Mouse (Mus musculus) neutrophil, adult 83 days (primary cell): ENCODE results near the gene Col9a1. TPM values are rescaled to one million over a fixed set of nuclear protein-coding genes. Genes with fewer than 3 reads are reported as not detected.

Source experiments
- total RNA-seq, 2 experiments: library from RNA; stranded (reverse); gene quantifications; one replicate each; pipeline ENCODE4 v1.2.4; 2023

Gene Col9a1
- not detected for total RNA-seq

GRCm38 (mm10) chr1:24177224-24177851, at the start of gene Col9a1:
TSS of gene Col9a1 (plus strand) at chr1:24177610.

Other genes starting within 250 kb of the Col9a1 start
- gene Sdhaf4, start 172.0 kb upstream of the Col9a1 start, total RNA-seq = 10 to 100 TPM in 1 of 2 experiments, 1 to 10 TPM in 1; 9.0 to 12.7 TPM
- 1 to 10 TPM; 1.7 to 2.4 TPM for gene Fam135a, start 77.3 kb upstream of the Col9a1 start, total RNA-seq